In the genomic region with DNA sequence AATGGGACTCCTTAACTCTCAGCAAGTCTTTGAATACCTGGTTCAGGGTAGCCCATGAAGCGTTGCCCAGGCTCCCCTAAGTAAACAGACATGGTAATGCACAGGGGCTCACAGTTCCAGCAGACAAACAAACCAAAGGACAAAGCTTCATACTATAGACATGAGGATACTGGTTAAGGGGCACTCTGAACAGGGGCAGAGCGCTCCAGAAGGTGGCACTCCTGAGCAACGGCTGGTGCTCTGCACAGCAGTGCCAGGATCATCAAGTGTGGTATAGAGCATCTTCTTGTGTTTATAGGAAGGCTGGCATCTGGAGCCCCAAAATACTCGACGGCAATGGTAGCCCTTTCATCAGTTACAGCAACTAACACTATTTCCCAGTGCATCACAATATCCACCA, we compare ENCODE assay signal across 9 mouse cellular contexts. TPM values are rescaled to one million over a fixed set of nuclear protein-coding genes. Genes with fewer than 3 reads are reported as not detected.
DNase-seq lines count a peak whose midpoint lies in the region; ATAC-seq and TF ChIP-seq lines count a peak whose summit lies in the region.
"Had no signal": no experiment of that assay in that cellular context is flagged by ENCODE, and none has a peak within 500 bp of the region (broad histone marks: within the 10 kb centered on the region; RNA-seq: fewer than 3 reads in every experiment).

No protein-coding gene starts in this region.

- no peak overlapping the region for H3K4me3 ChIP-seq in embryonic facial prominence, embryonic 11.5 days (ENCODE audit: low read depth, low read length)
- no peak overlapping the region for H3K4me3 ChIP-seq in embryonic facial prominence, embryonic 10.5 days
- H3K4me3 ChIP-seq in midbrain, embryonic 11.5 days (ENCODE audit: low read depth, low read length): no peak overlapping the region
- H3K4me3 ChIP-seq in midbrain, embryonic 15.5 days: no peak overlapping the region
- H3K4me3 ChIP-seq in liver, embryonic 14.5 days (ENCODE audit: insufficient read depth in 1 of 2, low read depth in 2 of 2, low read length in 2 of 2): no peak overlapping the region
- H3K4me3 ChIP-seq in small intestine, adult 2 months (ENCODE audit: low read depth, low read length): no peak overlapping the region
- H3K4me3 ChIP-seq: limb, embryonic 12.5 days had no signal

- WGBS in embryonic facial prominence, embryonic 11.5 days: 83% methylated on average over 5 of the region's 5 CpGs
- WGBS in embryonic facial prominence, embryonic 10.5 days: 86% methylated on average over 5 of the region's 5 CpGs
- WGBS in midbrain, embryonic 11.5 days: 91% methylated on average over 5 of the region's 5 CpGs
- WGBS in midbrain, embryonic 15.5 days: 83% methylated on average over 5 of the region's 5 CpGs
- 70% methylated on average over 5 of the region's 5 CpGs for WGBS in liver, embryonic 14.5 days (ENCODE audit: insufficient replicate concordance)
- 79% methylated on average over 5 of the region's 5 CpGs for WGBS in small intestine, adult 2 months

- no peak overlapping the region for H3K9ac ChIP-seq in embryonic facial prominence, embryonic 11.5 days (replicated peaks; ENCODE audit: low read length)
- no peak overlapping the region for H3K9ac ChIP-seq in midbrain, embryonic 11.5 days (ENCODE audit: low read length)
- no peak overlapping the region for H3K9ac ChIP-seq in midbrain, embryonic 15.5 days
- H3K9ac ChIP-seq in liver, embryonic 14.5 days (replicated peaks): no peak overlapping the region
- H3K9ac ChIP-seq: limb, embryonic 12.5 days had no signal

- peak; percentile 21 for DNase-seq in embryonic facial prominence, embryonic 11.5 days (ENCODE audit: low spot score)
- DNase-seq in embryonic facial prominence, embryonic 10.5 days (ENCODE audit: low spot score): no peak
- peak; percentile 88 for DNase-seq in midbrain, embryonic 11.5 days (ENCODE audit: low spot score, missing footprints)
- DNase-seq in adrenal gland, postnatal 36 days: peak; percentile 44 to 68
- DNase-seq in liver, embryonic 14.5 days (ENCODE audit: low read depth in 3 of 3, low spot score in 3 of 3): no peak

- H3K27ac ChIP-seq in embryonic facial prominence, embryonic 11.5 days (replicated peaks; ENCODE audit: low read depth, low read length): no peak overlapping the region
- no peak overlapping the region for H3K27ac ChIP-seq in embryonic facial prominence, embryonic 10.5 days (replicated peaks)
- no peak overlapping the region for H3K27ac ChIP-seq in midbrain, embryonic 11.5 days (ENCODE audit: low read depth, low read length)
- no peak overlapping the region for H3K27ac ChIP-seq in midbrain, embryonic 15.5 days
- H3K27ac ChIP-seq in liver, embryonic 14.5 days: no peak overlapping the region
- H3K27ac ChIP-seq in small intestine, adult 2 months (ENCODE audit: insufficient read depth, low read depth, low read length): no peak overlapping the region
- H3K27ac ChIP-seq: limb, embryonic 12.5 days had no signal

- TF ChIP-seq POLR2A in small intestine, adult 2 months (IDR thresholded peaks at IDR 0.05; ENCODE audit: low read depth, low read length): no peak

- H3K36me3 ChIP-seq in embryonic facial prominence, embryonic 11.5 days (replicated peaks; ENCODE audit: control insufficient read depth, insufficient read depth, low read depth, low read length): no peaks in the 10 kb centered on the region; the same call in none of the 2 replicates
- peaks cover 99% of the 10 kb centered on the region for H3K36me3 ChIP-seq in embryonic facial prominence, embryonic 10.5 days (replicated peaks)
- peaks cover 19% of the 10 kb centered on the region; the same call in 1 of the 2 replicates for H3K36me3 ChIP-seq in midbrain, embryonic 11.5 days (ENCODE audit: control insufficient read depth, insufficient read depth, low read length)
- H3K36me3 ChIP-seq in midbrain, embryonic 15.5 days (replicated peaks): peaks cover 36% of the 10 kb centered on the region
- H3K36me3 ChIP-seq in liver, embryonic 14.5 days (replicated peaks; ENCODE audit: control insufficient read depth, insufficient read depth, low read depth): peaks cover 71% of the 10 kb centered on the region
- peaks cover 74% of the 10 kb centered on the region for H3K36me3 ChIP-seq in small intestine, adult 2 months (ENCODE audit: control insufficient read depth, insufficient read depth, low read length)

- H3K27me3 ChIP-seq in embryonic facial prominence, embryonic 11.5 days (ENCODE audit: control insufficient read depth, insufficient read depth, low read length): no peaks in the 10 kb centered on the region
- H3K27me3 ChIP-seq in embryonic facial prominence, embryonic 10.5 days (replicated peaks; ENCODE audit: low read depth, poor library complexity, severe bottlenecking): no peaks in the 10 kb centered on the region
- H3K27me3 ChIP-seq in midbrain, embryonic 11.5 days (ENCODE audit: control insufficient read depth, insufficient read depth, low read length): no peaks in the 10 kb centered on the region
- H3K27me3 ChIP-seq in midbrain, embryonic 15.5 days (replicated peaks): no peaks in the 10 kb centered on the region
- no peaks in the 10 kb centered on the region for H3K27me3 ChIP-seq in liver, embryonic 14.5 days (ENCODE audit: control insufficient read depth, insufficient read depth, low read length)
- no peaks in the 10 kb centered on the region for H3K27me3 ChIP-seq in small intestine, adult 2 months (ENCODE audit: control insufficient read depth, insufficient read depth, low read length)
- H3K27me3 ChIP-seq: limb, embryonic 12.5 days had no signal

- H3K9me3 ChIP-seq in embryonic facial prominence, embryonic 11.5 days (replicated peaks; ENCODE audit: control insufficient read depth, low read length): no peaks in the 10 kb centered on the region
- no peaks in the 10 kb centered on the region for H3K9me3 ChIP-seq in embryonic facial prominence, embryonic 10.5 days
- no peaks in the 10 kb centered on the region for H3K9me3 ChIP-seq in midbrain, embryonic 11.5 days (ENCODE audit: control insufficient read depth, low read length)
- no peaks in the 10 kb centered on the region for H3K9me3 ChIP-seq in midbrain, embryonic 15.5 days
- H3K9me3 ChIP-seq in liver, embryonic 14.5 days (ENCODE audit: control insufficient read depth, low read length): no peaks in the 10 kb centered on the region
- H3K9me3 ChIP-seq: limb, embryonic 12.5 days had no signal

- peak; percentile 87 for TF ChIP-seq CTCF in liver, embryonic 14.5 days (IDR thresholded peaks at IDR 0.05; ENCODE audit: low read depth)
- peak; percentile 58; the same call in 1 of the 2 replicates for TF ChIP-seq CTCF in small intestine, adult 2 months (IDR thresholded peaks at IDR 0.05; ENCODE audit: extremely low read depth, insufficient read length, insufficient replicate concordance, low read depth, low read length)

- no peak for ATAC-seq in embryonic facial prominence, embryonic 11.5 days (replicated peaks; ENCODE audit: insufficient number of reproducible peaks, low FRiP score, low TSS enrichment, low read depth)
- no peak for ATAC-seq in midbrain, embryonic 11.5 days (ENCODE audit: low FRiP score)
- ATAC-seq in midbrain, embryonic 15.5 days (replicated peaks): no peak
- ATAC-seq in erythroblast, adult 5-6 weeks (replicated peaks; ENCODE audit: low FRiP score, poor library complexity, severe bottlenecking): peak; percentile 60
- ATAC-seq in liver, embryonic 14.5 days (ENCODE audit: insufficient read depth): peak; percentile 55; the same call in 1 of the 2 replicates

- no peak overlapping the region for H3K4me2 ChIP-seq in embryonic facial prominence, embryonic 11.5 days (ENCODE audit: low read depth, low read length)
- H3K4me2 ChIP-seq in midbrain, embryonic 11.5 days: no peak overlapping the region
- H3K4me2 ChIP-seq in midbrain, embryonic 15.5 days: no peak overlapping the region
- H3K4me2 ChIP-seq in liver, embryonic 14.5 days (ENCODE audit: low read depth): no peak overlapping the region
- H3K4me2 ChIP-seq: limb, embryonic 12.5 days had no signal

- H3K4me1 ChIP-seq in embryonic facial prominence, embryonic 11.5 days (ENCODE audit: control insufficient read depth, insufficient read depth, low read length): no peaks in the 10 kb centered on the region
- H3K4me1 ChIP-seq in embryonic facial prominence, embryonic 10.5 days: no peaks in the 10 kb centered on the region
- no peaks in the 10 kb centered on the region for H3K4me1 ChIP-seq in midbrain, embryonic 11.5 days (ENCODE audit: control insufficient read depth, insufficient read depth, low read length)
- H3K4me1 ChIP-seq in midbrain, embryonic 15.5 days: no peaks in the 10 kb centered on the region
- H3K4me1 ChIP-seq in liver, embryonic 14.5 days (replicated peaks; ENCODE audit: control insufficient read depth in 2 of 2, insufficient read depth in 2 of 2, low read length in 1 of 2): no peaks in the 10 kb centered on the region
- no peaks in the 10 kb centered on the region for H3K4me1 ChIP-seq in small intestine, adult 2 months (ENCODE audit: control insufficient read depth, insufficient read depth, insufficient read length, low read length)
- H3K4me1 ChIP-seq: limb, embryonic 12.5 days had no signal

- no peak for TF ChIP-seq EP300 in liver, embryonic 14.5 days (IDR thresholded peaks at IDR 0.05; ENCODE audit: low read depth)

RNA-seq across cellular contexts. Expression of gene Tbc1d14, which starts 10.0 kb away (rescaled TPM):
- polyA plus RNA-seq in embryonic facial prominence, embryonic 11.5 days (2014; fragmentation: Nextera tagmentation; extraction: Ambion mirVana): 40.1 and 42.7 TPM in 2 replicates
- polyA plus RNA-seq in embryonic facial prominence, embryonic 10.5 days (2016; fragmentation: Nextera tagmentation; extraction: Ambion mirVana): 39.9 and 40.4 TPM in 2 replicates
- polyA plus RNA-seq in midbrain, embryonic 11.5 days (2014; fragmentation: Nextera tagmentation; extraction: Ambion mirVana): 41.2 TPM in 2 replicates
- 70.4 and 75.0 TPM in 2 replicates for polyA plus RNA-seq in midbrain, embryonic 15.5 days (2015; fragmentation: Nextera tagmentation; extraction: Ambion mirVana)
- 10 to 100 TPM; 41.5 to 44.9 TPM for total RNA-seq in adrenal gland, postnatal 36 days (2021)
- 8.1 and 15.9 TPM in 2 replicates for total RNA-seq in erythroblast, adult 5-6 weeks (2015; ENCODE audit: low replicate concordance)
- total RNA-seq in erythroblast, adult 5-6 weeks (2017; ENCODE audit: low replicate concordance): 11.3 and 12.1 TPM in 2 replicates
- polyA plus RNA-seq in liver, embryonic 14.5 days (2012; rRNA removed): 8.1 and 8.2 TPM in 2 replicates
- polyA plus RNA-seq in liver, embryonic 14.5 days (2014; fragmentation: Nextera tagmentation; extraction: Ambion mirVana): 6.8 and 8.5 TPM in 2 replicates
- polyA plus RNA-seq in small intestine, adult 2 months (2012; rRNA removed): 21.1 and 21.7 TPM in 2 replicates

Comparison
In these comparisons a context has a peak if more than half of its experiments do, and no peak if none do; other contexts are left out.
1. DNase-seq: peak in embryonic facial prominence, embryonic 11.5 days (single experiment), midbrain, embryonic 11.5 days (single experiment) and adrenal gland, postnatal 36 days (2 of 2); none in embryonic facial prominence, embryonic 10.5 days (single experiment) and liver, embryonic 14.5 days (0 of 3).
2. ATAC-seq: peak in erythroblast, adult 5-6 weeks (single experiment) and liver, embryonic 14.5 days (single experiment); none in embryonic facial prominence, embryonic 11.5 days (single experiment), midbrain, embryonic 11.5 days (single experiment) and midbrain, embryonic 15.5 days (single experiment).